Mouse (Mus musculus) adrenal gland, adult 18-20 months (tissue): Measurements from ENCODE around the gene Krtap3-2. TPM values are rescaled to one million over a fixed set of nuclear protein-coding genes. Genes with fewer than 3 reads are reported as not detected.
"Not testable (repeated sequence)": the region's sequence is repeated elsewhere in the genome, so short reads cannot be mapped to it uniquely, and the experiment has no call there.

Source experiments
- DNase-seq, 2 experiments: peaks; one replicate each; pipeline ENCODE4 v3.0.0; 2021 to 2022; ENCODE audit warnings: low spot score in 2 of 2
- long read RNA-seq, 2 experiments: library from polyadenylated mRNA; stranded (forward); transcript quantifications; one replicate each; pipeline ENCODE4 v2.0.0; 2021
- total RNA-seq, 2 experiments: library from RNA; stranded (reverse); gene quantifications; 1 replicate in 1 of 2; 2 replicates in 1 of 2; pipeline ENCODE4 v1.2.3; 2021

Krtap3-2 gene
- not detected for total RNA-seq
- long read RNA-seq, experiment 1: 0 reads
- long read RNA-seq, experiment 2: 0 reads

DNA sequence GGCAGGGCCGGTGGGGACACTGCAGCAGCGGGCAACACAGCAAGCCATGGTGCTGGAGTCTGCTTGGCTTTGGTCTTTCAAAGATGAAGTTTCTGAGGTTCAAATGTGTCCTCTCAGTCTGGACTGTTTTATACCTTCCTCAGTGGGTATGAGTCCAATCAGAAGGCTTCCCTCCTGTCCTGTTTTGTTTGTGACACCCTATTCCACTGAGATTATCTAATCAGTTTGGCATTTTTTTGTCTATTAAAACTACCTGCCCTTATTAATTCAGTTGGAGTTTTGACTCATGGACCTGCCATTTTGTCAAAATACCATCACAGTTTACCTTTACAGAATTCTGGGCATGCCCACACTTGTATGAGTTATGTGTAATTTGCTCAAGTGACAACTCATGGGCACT, at the start of gene Krtap3-2:
TSS of gene Krtap3-2 (minus strand) at position 101 of the 400 bp plus-strand sequence.
- DNase-seq: no peak

DNA sequence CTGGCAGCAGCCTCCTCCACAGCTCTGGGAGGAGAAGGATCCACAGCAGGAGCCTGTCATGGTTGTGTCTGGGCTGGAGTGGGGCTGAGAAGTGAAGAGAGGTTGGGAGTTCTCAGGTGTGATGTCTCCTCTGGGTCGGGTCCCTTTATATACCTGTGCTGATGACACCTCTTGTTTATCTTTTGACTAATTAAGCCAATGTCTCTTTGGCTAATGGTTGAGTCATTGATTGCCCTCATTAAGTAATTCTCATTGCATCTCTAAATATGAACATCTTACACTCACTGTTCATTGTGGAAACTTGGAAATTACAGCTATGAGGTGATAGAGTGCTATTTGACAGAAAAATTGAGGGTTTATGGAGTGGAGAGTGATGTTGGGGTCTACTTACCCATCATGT, 46.6 kb upstream of the Krtap3-2 start, which contains the start of gene Gm11938:
TSS of gene Gm11938 (minus strand) at position 101 of the 400 bp plus-strand sequence.
- not testable (repeated sequence) for DNase-seq

DNA sequence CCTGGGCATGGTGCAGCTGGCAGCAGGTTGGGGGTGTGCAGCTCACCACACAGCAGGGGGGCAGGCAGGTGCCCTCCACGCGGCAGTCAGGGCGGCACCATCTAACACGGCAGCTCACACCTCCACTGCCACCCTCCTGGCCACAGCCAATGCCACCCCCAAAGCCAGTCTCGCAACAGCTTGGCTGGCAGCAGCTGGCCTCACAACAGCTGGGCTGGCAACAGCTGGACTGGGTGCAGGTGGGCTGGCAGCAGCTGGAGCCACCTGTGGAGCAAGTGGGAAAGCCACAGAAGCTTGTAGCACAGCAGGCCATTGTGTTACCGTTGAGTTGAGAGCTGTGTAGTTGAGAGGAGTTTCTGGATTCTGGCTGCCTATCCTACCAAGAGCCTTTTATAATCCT, 41.1 kb upstream of the Krtap3-2 start, which contains the start of gene Krtap9-3:
TSS of gene Krtap9-3 (minus strand) at position 364 of the 400 bp plus-strand sequence.
- DNase-seq: not testable (repeated sequence)

DNA sequence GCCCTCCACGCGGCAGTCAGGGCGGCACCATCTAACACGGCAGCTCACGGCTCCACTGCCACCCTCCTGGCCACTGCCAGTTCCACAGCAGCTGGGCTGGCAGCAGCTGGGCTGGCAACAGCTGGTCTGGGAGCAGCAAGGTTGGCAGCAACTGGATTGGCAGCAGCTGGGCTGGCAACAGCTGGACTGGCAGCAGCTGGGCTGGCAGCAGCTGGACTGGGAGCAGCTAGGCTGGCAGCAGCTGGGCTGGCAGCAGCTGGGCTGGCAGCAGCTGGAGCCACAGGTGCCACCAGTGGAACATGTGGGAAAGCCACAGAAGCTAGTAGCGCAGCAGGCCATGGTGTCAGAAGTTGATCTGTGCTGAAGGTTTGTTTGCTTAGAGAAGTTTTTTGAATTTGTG, 34.3 kb upstream of the Krtap3-2 start, which contains the start of gene Krtap1-3:
TSS of gene Krtap1-3 (minus strand) at position 359 of the 400 bp plus-strand sequence.
- DNase-seq: no peak

DNA sequence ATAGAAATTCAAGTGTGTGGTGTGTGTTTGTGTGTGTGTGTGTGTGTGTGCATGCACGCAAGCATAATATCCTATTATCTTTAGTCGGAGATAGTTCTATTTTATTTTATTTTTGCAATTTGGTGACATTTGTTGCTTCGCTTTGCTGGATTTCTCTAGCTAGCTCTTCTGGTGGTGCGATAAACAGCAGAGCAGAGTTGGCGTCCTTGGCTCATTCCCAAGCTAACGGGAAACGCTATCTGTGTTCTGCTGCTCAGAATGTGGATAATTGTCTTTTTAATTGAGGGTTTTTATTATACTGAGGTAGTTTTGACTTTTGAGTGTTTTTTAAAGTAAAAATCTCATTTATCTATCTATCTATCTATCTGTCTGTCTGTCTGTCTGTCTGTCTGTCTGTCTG, 28.4 kb upstream of the Krtap3-2 start:
- DNase-seq: no peak

DNA sequence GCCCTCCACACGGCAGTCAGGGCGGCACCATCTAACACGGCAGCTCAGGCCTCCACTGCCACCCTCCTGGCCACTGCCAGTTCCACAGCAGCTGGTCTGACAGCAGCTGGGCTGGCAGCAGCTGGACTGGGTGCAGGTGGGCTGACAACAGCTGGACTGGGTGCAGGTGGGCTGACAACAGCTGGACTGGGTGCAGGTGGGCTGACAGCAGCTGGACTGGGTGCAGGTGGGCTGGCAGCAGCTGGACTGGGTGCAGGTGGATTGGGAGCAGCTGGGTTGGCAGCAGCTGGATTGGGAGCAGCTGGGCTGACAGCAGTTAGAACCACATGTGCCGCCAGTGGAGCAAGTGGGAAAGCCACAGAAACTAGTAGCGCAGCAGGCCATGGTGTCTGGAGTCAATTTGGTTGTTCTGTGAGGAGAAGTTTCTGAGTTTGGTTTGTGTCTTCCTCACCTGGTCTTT, 26.6 kb upstream of the Krtap3-2 start, which contains the start of gene Krtap1-4:
TSS of gene Krtap1-4 (minus strand) at position 410 of the 460 bp plus-strand sequence.
- DNase-seq: no peak

DNA sequence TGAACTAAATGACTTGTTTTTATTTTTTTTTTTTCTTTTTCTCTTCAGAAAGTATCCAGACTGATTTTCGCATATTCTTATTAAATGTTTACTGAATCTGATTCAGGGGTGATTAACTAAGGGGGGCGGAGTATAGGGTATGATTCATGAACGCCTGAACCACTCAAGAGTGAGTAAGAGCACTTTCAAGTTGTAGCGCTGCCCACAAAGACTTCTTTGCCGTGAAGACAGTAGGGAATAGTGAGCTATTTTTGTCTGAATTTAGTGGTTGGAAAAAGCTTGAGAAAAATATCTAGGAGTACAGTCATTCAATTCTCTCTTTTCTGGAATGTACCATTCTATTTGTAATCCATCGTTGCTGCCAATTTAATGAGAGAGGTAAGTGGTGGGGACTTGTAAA, 24.9 kb upstream of the Krtap3-2 start:
- no peak for DNase-seq

DNA sequence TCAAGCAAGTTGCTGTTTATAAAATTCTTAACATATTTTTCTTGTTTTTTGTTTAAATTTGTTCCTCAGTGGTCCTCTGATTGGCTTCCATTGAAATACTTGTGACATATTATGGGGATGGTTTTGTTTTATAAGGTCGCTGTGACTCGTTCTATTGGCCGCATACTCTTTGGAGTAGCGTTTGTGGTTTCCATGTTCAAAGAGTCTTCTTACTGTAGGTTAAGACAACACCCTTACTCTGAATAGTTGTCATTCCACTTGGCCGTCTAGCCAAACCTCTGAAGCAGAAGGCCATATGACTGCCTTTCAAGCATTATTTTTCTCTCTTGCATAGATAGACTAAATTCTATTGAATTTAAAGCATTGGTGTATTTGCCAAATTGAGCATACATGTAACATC, 24.4 kb upstream of the Krtap3-2 start:
- no peak for DNase-seq

DNA sequence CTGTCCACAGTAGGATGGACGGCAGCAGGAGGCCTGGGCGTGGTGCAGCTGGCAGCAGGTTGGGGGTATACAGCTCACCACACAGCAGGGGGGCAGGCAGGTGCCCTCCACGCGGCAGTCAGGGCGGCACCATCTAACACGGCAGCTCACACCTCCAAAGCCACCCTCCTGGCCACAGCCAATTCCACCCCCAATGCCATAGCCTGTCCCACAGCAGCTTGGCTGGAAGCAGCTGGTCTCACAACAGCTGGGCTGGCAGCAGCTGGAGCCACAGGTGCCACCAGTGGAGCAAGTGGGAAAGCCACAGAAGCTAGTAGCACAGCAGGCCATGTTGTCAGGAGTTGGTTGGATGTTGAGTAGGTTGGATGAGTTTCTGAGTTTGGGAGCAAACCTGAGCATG, 24.0 kb upstream of the Krtap3-2 start, which contains the start of gene Krtap1-5:
TSS of gene Krtap1-5 (minus strand) at position 381 of the 400 bp plus-strand sequence.
- DNase-seq: no peak

DNA sequence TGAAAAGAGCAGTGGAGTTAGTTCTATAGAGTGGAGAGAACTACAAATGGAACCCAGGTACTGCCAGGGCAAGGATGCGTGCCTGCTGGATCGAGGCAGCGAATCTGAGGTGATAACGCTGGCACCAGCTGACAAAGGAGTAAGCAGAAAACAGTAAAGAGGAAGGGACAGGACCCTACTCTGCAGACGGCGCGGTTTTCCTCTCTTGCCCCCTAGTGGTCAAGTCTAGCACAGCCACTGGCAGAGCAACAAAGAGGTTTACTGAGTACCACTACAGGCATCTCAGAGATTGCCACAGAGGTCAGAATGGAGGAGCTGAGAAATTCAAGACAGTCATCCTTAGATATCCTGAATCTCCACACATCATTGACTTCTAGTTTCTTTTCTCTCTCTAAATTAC, 17.5 kb upstream of the Krtap3-2 start:
- DNase-seq: peak; percentile 59 to 61

DNA sequence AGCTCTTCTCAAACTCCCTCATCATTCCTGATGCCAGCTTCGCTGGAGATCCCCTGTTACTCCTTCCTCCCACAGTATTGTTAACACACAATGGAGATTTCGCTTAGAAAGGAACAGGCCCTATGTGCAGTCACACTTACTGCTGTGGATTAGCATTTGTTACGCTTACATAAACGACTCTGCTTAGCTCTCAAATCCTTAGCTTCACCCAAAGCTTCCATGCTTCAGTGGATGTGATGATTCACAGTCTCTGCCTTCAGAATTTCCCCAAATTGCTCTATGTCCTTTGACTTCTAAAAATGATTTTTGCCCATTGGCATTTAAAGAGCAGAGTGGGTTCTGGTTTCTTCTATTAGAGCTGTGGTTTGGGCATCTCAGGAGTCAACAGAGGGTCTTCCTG, 16.5 kb upstream of the Krtap3-2 start:
- no peak for DNase-seq

DNA sequence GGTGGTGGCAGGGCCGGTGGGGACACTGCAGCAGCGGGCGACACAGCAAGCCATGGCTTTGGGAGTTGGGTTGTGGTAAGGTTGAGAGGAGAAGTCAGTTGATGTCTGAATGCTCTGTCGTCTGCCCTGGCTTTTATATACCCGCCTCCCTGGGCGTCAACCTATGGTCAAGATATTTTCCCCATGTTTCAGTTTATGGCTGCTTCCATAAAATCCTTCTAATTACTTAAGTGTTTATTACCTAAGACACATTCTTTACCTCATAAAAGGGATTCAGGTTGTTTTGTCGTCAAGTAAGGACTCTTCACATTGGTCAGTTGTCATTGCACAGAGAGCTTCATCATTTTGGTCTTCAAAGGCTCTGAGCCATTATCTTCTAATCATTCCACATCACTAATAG, 9.9 kb upstream of the Krtap3-2 start, which contains the start of gene Krtap3-1:
TSS of gene Krtap3-1 (minus strand) at position 101 of the 400 bp plus-strand sequence.
- DNase-seq: no peak

DNA sequence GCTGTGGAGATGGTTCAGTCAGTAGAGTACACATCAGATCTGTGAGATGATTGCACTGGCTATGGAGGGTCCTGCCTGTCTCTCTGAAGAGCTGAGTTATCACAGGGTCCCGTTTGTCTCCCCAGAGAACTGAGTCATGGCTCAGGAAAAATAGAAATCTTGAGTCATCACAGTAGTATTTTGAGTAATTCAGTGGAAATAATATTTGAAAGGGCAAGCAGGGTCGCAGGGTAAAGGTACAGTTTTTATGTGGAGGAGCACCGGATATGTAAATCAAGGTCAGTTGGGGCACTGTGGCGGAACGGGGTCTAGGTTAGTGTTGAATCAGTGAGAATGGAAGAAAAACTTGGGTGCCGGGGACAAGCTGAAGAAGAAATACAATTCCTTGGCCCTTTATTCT, 5.9 kb upstream of the Krtap3-2 start:
- DNase-seq: no peak

DNA sequence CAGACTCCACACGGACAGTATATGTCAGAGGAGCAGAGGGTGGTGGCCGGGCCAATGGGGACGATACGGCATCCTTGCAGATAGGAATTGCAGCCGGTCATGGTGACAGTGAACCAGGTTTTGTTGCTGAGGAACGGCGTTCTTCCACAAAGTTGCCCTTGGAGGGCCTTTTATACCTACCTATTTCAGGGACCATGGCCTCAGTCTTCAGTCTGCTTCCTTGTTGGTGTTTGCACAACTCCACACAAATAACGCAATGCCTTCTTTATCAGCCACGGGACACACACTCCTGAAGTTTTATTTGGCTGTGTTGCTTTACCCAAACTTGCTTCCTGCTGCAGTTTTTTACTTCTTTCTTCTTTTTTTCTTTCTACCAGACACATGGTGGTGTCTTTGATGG, 2.7 kb upstream of the Krtap3-2 start, which contains the start of gene Gm11939:
TSS of gene Gm11939 (minus strand) at position 101 of the 400 bp plus-strand sequence.
- no peak for DNase-seq

DNA sequence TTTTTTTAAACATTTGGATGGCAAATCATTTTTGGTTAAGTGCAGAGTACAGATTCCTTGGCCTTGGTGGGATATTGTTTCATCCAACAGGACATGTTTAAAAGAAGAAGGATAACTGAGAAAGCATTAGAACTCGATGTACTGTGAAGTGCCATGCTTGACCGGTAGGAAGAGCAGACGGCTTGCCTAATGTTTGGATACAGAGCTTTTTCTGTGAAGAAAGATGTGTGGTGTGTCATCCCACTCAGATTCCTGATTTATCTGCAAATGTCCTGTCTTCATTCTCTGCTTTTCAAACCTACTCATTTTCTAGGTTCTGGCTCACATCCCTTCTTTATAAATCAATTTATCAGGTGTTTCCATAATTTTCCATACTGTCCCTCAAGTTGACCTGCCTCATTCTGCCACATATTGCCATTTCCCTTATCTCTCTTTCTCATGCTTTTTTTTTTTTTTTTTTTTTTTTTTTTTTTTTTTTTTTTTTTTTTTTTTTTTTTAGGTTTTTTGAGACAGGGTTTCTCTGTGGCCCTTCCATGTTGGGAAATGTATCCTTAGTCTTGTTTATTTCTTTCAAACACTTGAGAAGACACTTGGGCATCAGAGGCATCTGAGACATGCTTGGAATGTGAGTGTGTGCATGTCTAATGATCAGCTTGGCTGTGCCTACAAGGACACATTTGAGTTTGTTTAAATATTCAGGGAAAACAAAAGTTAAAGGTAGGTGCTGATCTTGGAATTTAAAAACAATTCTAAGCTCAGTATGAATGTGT, 1.5 kb upstream of the Krtap3-2 start:
- no peak for DNase-seq

DNA sequence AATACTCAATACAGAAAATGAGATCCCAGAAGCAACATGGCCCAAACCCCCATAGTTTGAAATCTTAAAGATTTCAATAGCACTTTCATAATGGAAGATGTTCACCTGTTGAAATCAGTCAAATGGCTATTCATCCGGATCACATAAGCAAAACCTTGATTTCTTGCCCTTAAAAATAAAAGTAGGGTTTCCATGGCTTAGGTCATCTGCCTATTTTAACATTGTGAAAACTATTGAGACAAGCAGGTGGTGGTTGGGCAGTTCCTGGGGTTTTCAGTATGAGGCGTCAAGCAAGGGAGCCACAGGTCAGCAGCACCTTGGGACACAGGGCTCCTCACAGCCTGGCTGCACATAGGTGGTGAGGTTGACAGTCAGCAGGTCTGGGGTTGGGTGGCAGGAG, 458 bp downstream of the Krtap3-2 start:
- no peak for DNase-seq

DNA sequence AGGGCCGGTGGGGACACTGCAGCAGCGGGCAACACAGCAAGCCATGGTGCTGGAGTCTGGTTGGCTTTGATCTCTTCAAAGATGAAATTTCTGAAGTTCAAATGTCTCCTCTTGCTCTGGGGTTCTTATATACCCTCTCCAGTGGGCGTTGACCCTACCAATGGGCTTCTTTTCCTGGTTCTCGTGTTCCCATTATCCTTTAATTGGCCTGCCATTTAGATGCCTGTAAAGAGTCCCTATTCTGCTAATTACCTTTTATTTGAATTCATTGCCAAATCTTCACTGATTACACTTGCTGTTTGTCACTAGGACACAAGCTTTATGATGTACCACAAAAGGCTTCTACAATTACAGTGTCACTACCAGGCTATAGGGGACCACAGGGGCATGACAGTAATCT, 5.9 kb downstream of the Krtap3-2 start, which contains the start of gene Krtap3-3:
TSS of gene Krtap3-3 (minus strand) at position 101 of the 400 bp plus-strand sequence.
- DNase-seq: no peak

DNA sequence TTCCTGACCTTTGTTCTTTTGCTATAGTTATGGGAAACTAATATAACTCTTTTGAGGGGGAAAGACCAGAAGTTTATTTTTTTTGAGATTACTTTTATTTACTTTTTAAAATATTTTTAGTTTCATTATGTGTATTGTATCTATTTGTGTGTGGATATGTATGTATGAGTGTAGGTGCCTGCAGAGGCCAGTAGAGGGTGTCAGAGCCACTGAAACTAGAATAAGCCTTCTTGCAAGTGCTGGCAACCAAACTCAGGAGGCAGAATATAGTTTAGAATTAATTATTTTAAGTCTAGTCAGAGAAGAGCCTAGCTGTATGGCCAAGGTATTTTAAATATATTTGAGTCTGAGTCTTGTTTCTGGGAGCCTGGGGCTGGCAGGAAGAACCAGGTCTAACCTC, 8.8 kb downstream of the Krtap3-2 start:
- no peak for DNase-seq

DNA sequence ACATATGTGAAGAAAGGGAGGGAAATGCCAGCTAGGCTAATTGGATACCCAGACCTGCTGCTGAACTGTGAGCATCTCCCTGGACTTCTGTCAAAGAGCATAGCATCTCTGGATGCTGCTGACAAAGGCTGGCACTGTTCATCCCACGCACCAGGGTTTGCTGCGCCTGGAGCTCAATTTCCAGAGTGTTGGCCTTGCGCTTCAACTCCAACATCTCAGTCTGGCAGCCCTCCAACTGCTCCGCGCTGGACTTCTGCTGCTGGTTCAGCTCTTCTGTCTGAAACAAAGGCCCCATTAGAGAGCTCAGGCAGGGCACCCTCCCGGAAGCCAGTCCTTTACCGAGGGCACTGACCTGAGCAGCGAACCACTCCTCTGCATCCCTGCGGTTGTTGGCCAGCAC, 16.9 kb downstream of the Krtap3-2 start:
- peak in 1 of 2 experiments; percentile 4 for DNase-seq

DNA sequence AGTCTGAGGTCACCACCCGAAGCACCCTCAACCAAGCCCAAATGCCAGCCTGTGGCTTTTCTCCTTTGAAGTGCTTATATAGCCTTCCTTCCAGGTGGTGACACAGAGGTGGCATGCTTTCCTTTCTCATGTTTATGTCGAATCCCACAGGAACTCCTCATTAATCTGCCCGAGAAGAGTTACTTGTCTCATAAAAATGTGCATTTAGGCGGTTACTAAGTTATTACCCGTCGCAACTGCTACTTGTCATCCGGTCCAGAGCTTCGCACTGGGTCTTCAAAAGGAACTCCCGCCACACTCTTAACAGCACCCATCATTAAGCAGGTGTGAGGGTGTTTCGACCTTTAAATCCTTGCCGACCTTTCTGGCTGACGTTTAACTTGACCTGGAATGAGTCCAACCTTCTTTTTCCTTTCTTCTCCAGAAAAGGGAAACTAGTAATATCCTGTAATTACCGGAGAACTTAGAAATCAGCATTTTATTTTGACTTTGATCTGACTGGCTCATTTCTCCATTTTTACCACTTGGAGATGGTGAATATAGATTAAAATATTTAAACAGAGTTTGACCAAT, 35.3 kb downstream of the Krtap3-2 start, which contains the start of gene Krt39:
TSS of gene Krt39 (minus strand) at position 51 of the 573 bp plus-strand sequence.
- DNase-seq: no peak

DNA sequence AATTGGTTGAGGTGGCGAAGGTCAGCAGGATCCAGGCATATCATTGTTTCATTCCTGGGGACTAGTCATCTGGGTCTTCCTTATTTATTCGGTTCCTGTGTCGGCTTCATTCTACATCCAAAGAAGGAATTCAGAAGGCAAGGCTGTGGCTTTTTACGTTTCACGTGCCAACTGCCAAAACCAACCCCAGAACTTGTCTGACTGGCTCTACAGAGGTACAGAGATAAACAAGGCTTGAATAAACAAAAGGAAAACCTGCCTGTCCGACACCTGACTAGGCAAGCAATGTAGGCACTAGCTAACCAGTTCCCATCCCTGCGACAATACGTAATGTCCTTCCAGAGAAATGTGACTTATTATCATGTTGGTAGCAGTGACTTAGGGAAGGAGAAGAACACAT, 42.6 kb downstream of the Krtap3-2 start:
- DNase-seq: no peak
